Mouse (Mus musculus) forebrain, embryonic 16.5 days (tissue): ENCODE results near the gene Kif3b. TPM values are rescaled to one million over a fixed set of nuclear protein-coding genes. Genes with fewer than 3 reads are reported as not detected.

ENCODE experiments used
- ATAC-seq: fragments of 200-750 bp; cut with Nextera tagmentation; 2 replicates; pipeline ENCODE4 v1.8.0; 2017; ENCODE audit warnings: mild to moderate bottlenecking, moderate library complexity
- H3K27ac ChIP-seq: fragments of 300-500 bp; sonication (generic); 2 replicates; pipeline ENCODE4 v1.5.1; 2014; ENCODE audit warnings: low read length, control low read depth
- H3K27me3 ChIP-seq: fragments of 300-500 bp; sonication (generic); replicated peaks from 2 replicates; pipeline ENCODE4 v1.6.1; 2014; ENCODE audit warnings: low read length; ENCODE audit not compliant: control insufficient read depth, insufficient read depth
- H3K36me3 ChIP-seq: fragments of 300-500 bp; sonication (generic); 2 replicates; pipeline ENCODE4 v1.6.1; 2014; ENCODE audit not compliant: control insufficient read depth, insufficient read depth
- H3K4me1 ChIP-seq: fragments of 300-500 bp; sonication (generic); replicated peaks from 2 replicates; pipeline ENCODE4 v1.6.1; 2014; ENCODE audit warnings: low read length; ENCODE audit not compliant: control insufficient read depth, insufficient read depth
- H3K4me2 ChIP-seq: fragments of 300-500 bp; sonication (generic); 2 replicates; pipeline ENCODE4 v1.6.1; 2014; ENCODE audit warnings: mild to moderate bottlenecking, low read length, control low read depth
- H3K4me3 ChIP-seq: fragments of 300-500 bp; sonication (generic); replicated peaks from 2 replicates; pipeline ENCODE4 v1.5.1; 2014; ENCODE audit warnings: mild to moderate bottlenecking, low read length, control low read depth
- H3K9ac ChIP-seq: fragments of 300-500 bp; sonication (generic); replicated peaks from 2 replicates; pipeline ENCODE4 v1.6.1; 2014; ENCODE audit warnings: low read depth, low read length, control low read depth
- H3K9me3 ChIP-seq: fragments of 300-500 bp; sonication (generic); 2 replicates; pipeline ENCODE4 v1.6.1; 2016; ENCODE audit warnings: low read length; ENCODE audit not compliant: control insufficient read depth
- WGBS: fragments of 180-500 bp; shearing (Covaris S2); extraction: QIAGEN DNeasy Blood & Tissue Kit; methylation state at CpG from one replicate; pipeline ENCODE4 v1.1.7; 2014; 5-methylcytosine and 5-hydroxymethylcytosine counted together
- polyA plus RNA-seq: library from polyadenylated mRNA; unstranded; fragments of >200 nt; fragmentation: Nextera tagmentation; extraction: Ambion mirVana; gene quantifications from 2 replicates; pipeline ENCODE4 v1.2.1, GENCODE M21; 2015

Gene Kif3b
- polyA plus RNA-seq, 1 experiment from 2014 or later: 24.1 TPM

DNA sequence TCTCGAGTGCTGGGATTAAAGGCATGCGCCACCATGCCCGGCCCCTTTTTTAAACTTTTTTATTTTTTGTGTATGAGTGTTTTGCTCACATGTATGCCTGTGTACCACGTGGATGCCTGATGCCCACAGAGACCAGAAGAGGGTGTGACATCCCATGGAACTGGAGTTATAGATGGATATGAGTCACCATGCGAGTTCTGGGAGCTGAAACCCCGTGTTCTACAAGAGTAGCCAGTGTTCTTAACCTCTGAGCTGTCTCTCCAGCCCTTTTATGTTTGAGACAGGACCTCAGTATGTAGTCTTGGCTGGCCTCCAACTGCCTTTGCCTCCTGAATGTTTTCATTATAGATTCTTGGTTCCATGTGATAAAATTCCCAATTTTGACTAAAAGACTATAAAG lies 19.0 kb downstream of the Kif3b start:
- H3K36me3 ChIP-seq: no peaks in the 10 kb centered on the region
- H3K9ac ChIP-seq: no peak overlapping the region
- no peaks in the 10 kb centered on the region for H3K27me3 ChIP-seq
- no peak for ATAC-seq
- H3K27ac ChIP-seq: no peak overlapping the region
- no peaks in the 10 kb centered on the region for H3K4me1 ChIP-seq
- H3K4me2 ChIP-seq: no peak overlapping the region
- H3K4me3 ChIP-seq: no peak overlapping the region
- H3K9me3 ChIP-seq: no peaks in the 10 kb centered on the region
- 71% methylated on average over 6 of the region's 6 CpGs for WGBS

DNA sequence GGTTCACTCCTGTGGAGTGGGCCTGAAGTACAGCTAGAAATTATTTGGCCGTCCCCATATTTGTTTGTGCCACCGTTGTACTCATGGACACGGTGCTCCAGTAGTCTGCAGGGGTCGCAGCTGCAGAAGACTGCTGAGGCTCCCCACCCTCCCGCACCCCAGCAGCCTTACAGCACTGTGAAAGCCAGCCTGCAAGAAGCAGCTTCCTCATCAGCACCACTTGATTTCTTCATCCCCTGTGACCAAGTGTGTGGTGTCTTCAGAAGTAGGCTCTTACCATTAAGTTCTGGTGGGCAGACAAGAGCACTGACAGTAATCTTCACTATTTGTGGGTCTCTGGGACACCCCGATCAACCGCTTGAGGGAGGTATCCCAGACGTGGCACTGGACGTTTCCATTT lies 21.7 kb downstream of the Kif3b start:
- WGBS: 90% methylated on average over 9 of the region's 9 CpGs
- no peak overlapping the region for H3K4me3 ChIP-seq
- H3K27me3 ChIP-seq: no peaks in the 10 kb centered on the region
- no peaks in the 10 kb centered on the region for H3K4me1 ChIP-seq
- no peaks in the 10 kb centered on the region for H3K9me3 ChIP-seq
- H3K9ac ChIP-seq: no peak overlapping the region
- peaks cover 2% of the 10 kb centered on the region; the same call in 1 of the 2 replicates for H3K36me3 ChIP-seq
- H3K27ac ChIP-seq: no peak overlapping the region
- no peak for ATAC-seq
- H3K4me2 ChIP-seq: no peak overlapping the region

DNA sequence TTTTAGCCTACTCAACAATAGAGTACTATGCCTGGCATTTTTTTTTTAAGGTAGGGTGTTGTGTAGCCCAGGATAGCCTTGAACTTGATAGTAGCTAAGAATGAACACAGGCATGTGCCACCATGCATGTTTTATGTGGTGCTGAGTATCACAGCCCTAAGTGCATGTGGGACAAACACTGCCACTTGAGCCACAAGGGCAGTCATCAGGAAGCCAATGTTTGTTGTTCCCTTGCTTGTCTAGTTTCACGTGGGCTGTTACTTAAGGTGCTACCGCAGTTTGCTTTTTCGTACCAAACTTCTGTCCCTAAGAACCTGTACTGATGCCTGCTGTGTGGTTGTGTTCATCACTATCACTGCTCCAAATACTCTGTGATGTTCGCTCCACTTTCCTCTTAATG lies 27.2 kb downstream of the Kif3b start:
- Histone ChIP-seq H3K4me2 (no peak overlapping the region), H3K4me3 (no peak overlapping the region), H3K36me3 (peaks cover 24% of the 10 kb centered on the region), H3K9me3 (no peaks in the 10 kb centered on the region), H3K9ac (no peak overlapping the region), H3K27me3 (no peaks in the 10 kb centered on the region), H3K4me1 (no peaks in the 10 kb centered on the region), H3K27ac (no peak overlapping the region)
- WGBS: 93% methylated on average over 4 of the region's 4 CpGs
- ATAC-seq: no peak

DNA sequence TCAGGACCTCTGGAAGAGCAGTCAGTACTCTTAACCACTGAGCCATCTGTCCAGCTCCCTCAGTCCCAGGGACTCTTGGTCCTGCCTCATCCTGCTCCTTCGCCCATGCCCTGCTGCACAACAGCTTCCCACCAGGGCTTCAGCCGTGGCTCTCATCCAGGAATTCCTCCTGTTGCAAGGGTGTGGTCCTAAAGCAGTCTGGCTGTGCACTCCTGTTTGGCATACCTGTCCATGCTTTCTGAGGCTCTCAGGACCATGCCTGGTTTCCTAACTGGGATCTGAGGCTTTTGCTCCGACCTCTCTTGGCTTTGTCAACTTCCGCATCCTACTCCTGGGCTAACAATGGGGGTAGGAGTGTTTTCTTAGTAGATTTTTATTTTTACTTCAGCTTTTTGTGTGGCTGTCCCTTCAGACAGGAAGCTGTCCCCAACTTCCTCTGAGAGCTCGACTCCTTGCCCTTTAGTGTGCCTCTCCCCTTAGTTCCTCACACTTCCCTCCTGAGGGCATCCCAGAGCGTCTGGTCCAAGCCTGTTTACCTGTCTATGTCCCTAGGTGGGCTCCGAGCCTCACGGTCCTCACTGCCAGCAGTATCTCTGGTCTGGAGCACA lies 27.9 kb downstream of the Kif3b start:
- Histone ChIP-seq H3K4me3 (no peak overlapping the region), H3K4me2 (no peak overlapping the region), H3K9ac (no peak overlapping the region), H3K27ac (no peak overlapping the region), H3K4me1 (no peaks in the 10 kb centered on the region), H3K27me3 (no peaks in the 10 kb centered on the region), H3K36me3 (peaks cover 30% of the 10 kb centered on the region), H3K9me3 (no peaks in the 10 kb centered on the region)
- ATAC-seq: no peak
- 84% methylated on average over 8 of the region's 8 CpGs for WGBS

DNA sequence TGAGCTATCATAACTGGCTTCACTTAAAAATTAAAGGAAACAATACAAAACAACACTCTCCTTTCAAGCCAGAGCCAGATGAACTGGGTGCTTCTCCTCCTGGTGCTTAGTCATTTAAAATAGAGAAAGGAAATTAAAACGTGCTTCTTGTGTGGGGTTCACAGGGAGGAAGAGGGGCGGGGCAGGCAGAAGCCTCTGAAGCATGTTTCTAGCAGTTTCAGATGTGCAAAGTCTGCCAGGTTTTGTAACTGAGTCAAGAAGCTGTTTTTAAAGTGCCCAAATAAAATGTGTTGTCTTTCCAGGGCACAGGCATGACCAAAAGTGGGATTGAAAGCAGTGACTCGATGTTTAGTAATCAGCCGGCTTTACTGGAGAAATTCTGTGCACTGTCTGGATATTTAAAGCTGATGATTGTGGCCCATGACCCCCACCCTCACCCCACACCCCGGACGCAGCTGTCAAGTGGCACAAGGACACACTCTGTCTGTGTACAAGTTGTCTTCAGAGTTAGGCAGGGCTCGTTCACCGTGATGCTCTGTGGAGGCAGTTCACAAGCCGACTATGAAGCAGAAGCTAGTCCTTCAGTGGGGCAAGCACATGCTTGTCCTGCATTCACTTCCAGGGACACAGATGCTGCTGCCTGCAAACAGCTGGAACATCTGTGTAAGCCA lies 34.6 kb downstream of the Kif3b start:
- no peak for ATAC-seq
- Histone ChIP-seq H3K36me3 (peaks cover 42% of the 10 kb centered on the region), H3K4me2 (no peak overlapping the region), H3K27me3 (no peaks in the 10 kb centered on the region), H3K4me1 (no peaks in the 10 kb centered on the region), H3K9ac (no peak overlapping the region), H3K27ac (no peak overlapping the region), H3K9me3 (no peaks in the 10 kb centered on the region), H3K4me3 (no peak overlapping the region)
- 87% methylated on average over 9 of the region's 9 CpGs for WGBS

DNA sequence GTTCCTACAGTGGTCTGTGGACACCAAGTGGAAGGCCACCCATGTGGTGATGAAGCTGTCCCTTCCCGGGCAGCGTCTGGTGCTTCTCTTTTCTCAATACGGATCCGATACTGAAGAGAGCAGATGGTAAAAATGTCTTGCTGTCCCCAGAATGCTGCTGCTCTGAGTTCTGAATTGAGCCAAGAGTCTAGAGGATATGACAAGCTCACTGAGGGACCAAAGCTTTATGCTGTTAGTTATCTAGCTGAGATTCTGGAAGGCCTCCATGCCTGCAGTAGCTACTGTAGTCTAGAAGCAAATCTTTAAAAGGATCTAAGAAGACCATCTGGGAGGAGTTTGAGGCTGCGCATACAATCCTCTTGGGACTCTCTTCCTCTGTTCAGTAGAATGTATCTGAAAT lies 41.1 kb downstream of the Kif3b start:
- Histone ChIP-seq H3K27ac (no peak overlapping the region), H3K9ac (no peak overlapping the region), H3K27me3 (no peaks in the 10 kb centered on the region), H3K4me3 (no peak overlapping the region), H3K4me1 (no peaks in the 10 kb centered on the region), H3K36me3 (peaks cover 16% of the 10 kb centered on the region; the same call in 1 of the 2 replicates), H3K4me2 (no peak overlapping the region), H3K9me3 (no peaks in the 10 kb centered on the region)
- WGBS: 94% methylated on average over 5 of the region's 5 CpGs
- ATAC-seq: no peak

DNA sequence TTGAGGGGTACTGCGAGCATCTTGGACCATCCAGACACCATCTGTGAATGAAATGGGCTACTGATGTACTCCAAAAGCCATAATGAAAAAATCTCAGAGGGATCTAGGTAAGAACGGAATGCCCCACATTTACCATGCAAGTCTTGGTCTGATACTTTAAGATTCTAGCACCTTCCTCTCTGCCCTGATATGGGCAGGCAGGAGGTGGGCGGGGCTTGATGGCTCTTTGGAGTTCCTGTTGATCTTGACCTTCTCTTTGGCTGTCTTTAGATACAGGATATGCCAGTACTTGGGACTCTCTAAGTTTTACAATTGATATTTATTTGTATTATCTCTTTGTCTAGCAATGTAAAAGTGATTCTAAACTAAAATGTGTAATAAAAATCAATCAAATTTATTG lies 41.8 kb downstream of the Kif3b start:
- 97% methylated on average over 3 of the region's 3 CpGs for WGBS
- Histone ChIP-seq H3K4me3 (no peak overlapping the region), H3K4me1 (no peaks in the 10 kb centered on the region), H3K36me3 (peaks cover 16% of the 10 kb centered on the region; the same call in 1 of the 2 replicates), H3K4me2 (no peak overlapping the region), H3K27ac (no peak overlapping the region), H3K9ac (no peak overlapping the region), H3K27me3 (no peaks in the 10 kb centered on the region), H3K9me3 (no peaks in the 10 kb centered on the region)
- no peak for ATAC-seq

DNA sequence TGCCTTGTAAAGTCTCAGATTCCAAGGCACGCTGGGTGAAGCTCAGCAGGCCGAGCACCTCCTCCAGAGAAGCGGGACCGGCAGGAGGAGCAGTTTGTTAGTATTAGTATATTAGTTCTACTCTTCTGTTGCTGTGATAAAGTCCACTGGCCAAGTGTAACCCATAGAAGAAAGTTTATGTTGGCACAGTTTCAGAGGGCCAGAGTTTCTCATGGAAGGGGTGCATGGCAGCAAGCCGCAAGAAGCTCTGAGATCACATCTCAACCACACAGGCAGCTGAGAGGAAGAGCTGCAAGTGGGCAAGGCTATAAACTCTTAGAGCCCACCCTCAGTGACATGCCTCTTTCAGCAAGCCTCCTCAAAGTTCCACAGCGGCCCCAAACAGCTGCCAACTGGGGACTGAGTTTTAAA lies 42.6 kb downstream of the Kif3b start:
- ATAC-seq: no peak

DNA sequence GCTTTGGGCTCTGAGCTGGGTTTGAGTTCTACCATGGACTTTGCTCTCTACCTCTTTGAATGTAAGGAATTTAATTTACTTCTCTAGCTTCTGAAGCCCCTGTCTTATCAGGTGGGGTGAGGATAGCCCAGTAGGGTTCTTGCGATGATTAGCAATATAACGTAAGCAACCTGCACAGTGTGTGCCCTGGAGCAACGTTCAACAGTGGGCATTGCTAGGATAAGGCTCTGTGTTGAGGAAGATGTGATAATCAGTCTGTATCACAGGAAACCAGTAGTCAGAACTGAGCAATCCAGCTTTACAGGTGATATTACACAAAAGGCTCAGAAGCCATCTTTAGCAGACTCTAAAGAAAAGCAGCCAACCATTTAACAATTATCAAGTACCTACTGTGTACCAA lies 43.1 kb downstream of the Kif3b start:
- Histone ChIP-seq H3K27me3 (no peaks in the 10 kb centered on the region), H3K4me1 (no peaks in the 10 kb centered on the region), H3K4me2 (no peak overlapping the region), H3K9me3 (no peaks in the 10 kb centered on the region), H3K27ac (no peak overlapping the region), H3K4me3 (no peak overlapping the region), H3K9ac (no peak overlapping the region), H3K36me3 (peaks cover 16% of the 10 kb centered on the region; the same call in 1 of the 2 replicates)
- ATAC-seq: no peak
- 86% methylated on average over 3 of the region's 3 CpGs for WGBS

More for the DNA sequence above, 42.6 kb downstream of the Kif3b start:
- H3K4me1 ChIP-seq: no peaks in the 10 kb centered on the region
- H3K4me2 ChIP-seq: no peak overlapping the region
- no peak overlapping the region for H3K27ac ChIP-seq
- no peak overlapping the region for H3K4me3 ChIP-seq
- no peak overlapping the region for H3K9ac ChIP-seq
- no peaks in the 10 kb centered on the region for H3K9me3 ChIP-seq
- WGBS: 92% methylated on average over 6 of the region's 6 CpGs
- peaks cover 16% of the 10 kb centered on the region; the same call in 1 of the 2 replicates for H3K36me3 ChIP-seq
- H3K27me3 ChIP-seq: no peaks in the 10 kb centered on the region
